Mouse (Mus musculus): Measurements from ENCODE around the gene Stard3.

Gene Stard3

DNA sequence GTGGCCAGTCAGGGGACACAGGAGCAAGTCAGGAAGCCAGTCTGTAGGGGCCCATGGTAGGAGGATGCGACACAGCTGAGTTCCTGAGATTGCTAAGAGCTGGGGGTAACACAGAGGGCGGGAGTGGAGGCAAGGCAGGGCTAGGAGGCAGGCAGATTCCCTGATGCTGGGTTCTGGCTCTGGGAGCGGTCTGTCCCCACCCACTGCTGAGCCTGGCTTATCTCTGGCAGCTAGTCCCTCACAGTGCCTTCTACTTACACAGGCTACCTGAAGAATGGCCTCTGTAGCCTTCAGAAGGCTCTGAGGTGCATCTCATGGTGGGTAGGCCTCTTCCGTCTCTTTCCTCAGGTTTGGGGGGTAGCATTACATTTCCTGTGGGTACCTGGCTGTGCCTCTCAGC, 34.5 kb downstream of the Stard3 start:
- no peak for DNase-seq (ENCODE audit: low read depth in 2 of 2, low spot score in 2 of 2)

- peak; percentile 45 to 64 for DNase-seq (ENCODE audit: low read depth in 2 of 2, low spot score in 2 of 2)
Measured at GRCm38 (mm10) chr11:98393317-98393716, 35.1 kb downstream of the Stard3 start.

- no peak for DNase-seq (ENCODE audit: low read depth in 2 of 2, low spot score in 2 of 2)
Measured at GRCm38 (mm10) chr11:98394301-98394700, 36.1 kb downstream of the Stard3 start.

GRCm38 (mm10) chr11:98395041-98395440, 36.9 kb downstream of the Stard3 start:
- DNase-seq (ENCODE audit: low read depth in 2 of 2, low spot score in 2 of 2), result no peak

GRCm38 (mm10) chr11:98397946-98398345, 39.8 kb downstream of the Stard3 start:
- no peak for DNase-seq (ENCODE audit: low read depth in 2 of 2, low spot score in 2 of 2)

DNA sequence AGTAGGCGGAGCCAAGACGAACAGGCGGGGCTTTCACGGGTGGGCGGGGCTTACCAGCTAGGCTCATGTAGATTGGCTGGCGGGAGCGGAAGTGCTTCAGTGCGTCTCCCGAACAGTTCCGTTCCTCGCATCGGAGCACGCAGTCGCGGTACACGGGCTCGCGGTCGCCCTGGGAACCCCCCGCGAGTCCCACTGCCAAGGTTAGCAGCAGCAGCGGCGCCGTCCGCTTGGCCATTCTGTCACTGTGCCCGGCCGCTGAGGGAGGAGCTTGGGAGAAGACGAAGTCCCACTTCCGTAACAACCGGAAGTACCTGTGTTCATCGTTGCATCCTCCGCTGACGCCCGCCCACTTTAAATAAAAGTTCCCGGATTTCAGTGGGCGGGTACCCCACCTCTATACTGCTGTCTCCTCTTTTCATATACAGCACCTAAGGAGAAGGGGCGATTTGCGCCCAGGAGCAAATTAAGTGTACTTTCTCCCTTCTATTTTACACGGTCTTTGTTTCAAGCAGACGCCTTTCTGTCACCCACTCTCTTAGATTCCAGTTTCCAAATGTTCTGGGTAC, 42.1 kb downstream of the Stard3 start, which contains the start of gene Pgap3:
TSS of gene Pgap3 (minus strand) at position 330 of the 566 bp plus-strand sequence.
- peak; percentile 75 to 83 for DNase-seq (ENCODE audit: low read depth in 2 of 2, low spot score in 2 of 2)

- no peak for DNase-seq (ENCODE audit: low read depth in 2 of 2, low spot score in 2 of 2)
Measured at GRCm38 (mm10) chr11:98400816-98401215, 42.6 kb downstream of the Stard3 start.

DNA sequence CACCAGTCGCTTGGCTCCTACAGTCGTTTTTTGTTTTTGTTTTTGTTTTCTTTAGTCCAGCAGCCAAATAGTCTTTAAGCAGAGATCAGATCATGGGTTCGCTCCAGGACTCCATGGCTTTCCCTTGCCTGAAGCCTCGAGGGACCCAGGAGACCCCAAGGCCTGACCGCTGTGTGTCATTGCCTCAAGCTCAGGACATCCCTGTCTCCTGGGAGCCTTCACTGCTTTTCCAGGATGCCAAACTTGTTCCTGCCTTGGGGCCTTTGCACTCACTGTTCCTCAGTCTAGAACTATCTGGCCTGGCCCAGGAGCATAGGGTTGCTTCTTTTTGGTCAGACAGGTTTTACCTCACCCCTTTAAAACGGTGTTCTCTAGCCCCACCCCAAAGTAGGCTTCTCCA, 48.5 kb downstream of the Stard3 start:
- no peak for DNase-seq (ENCODE audit: low read depth in 2 of 2, low spot score in 2 of 2)

DNA sequence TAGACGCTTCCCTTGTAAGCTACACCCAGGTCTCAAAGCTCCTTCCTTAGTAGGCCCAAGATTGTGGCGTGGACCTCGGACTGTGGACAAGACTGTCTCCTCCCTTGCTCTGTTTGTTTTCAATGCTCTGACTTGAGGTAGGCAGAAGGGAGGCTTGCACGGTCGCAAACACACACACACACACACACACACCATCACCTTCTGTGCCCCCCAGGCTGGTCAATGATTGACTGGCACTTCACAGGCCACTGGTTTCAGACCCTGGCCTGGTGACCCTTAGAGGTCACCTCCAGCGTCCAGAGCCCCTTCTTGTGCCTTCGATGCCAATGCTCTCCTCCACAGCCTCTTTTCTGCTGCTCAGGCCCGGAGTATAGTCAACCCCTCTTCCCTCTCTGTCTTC, 50.7 kb downstream of the Stard3 start:
- DNase-seq (ENCODE audit: low read depth in 2 of 2, low spot score in 2 of 2), result no peak

GRCm38 (mm10) chr11:98409341-98409822, 51.2 kb downstream of the Stard3 start:
- no peak for DNase-seq (ENCODE audit: low read depth in 2 of 2, low spot score in 2 of 2)

- DNase-seq (ENCODE audit: low read depth in 2 of 2, low spot score in 2 of 2), result no peak
Measured at GRCm38 (mm10) chr11:98412273-98412796, 54.2 kb downstream of the Stard3 start, which contains the start of gene Erbb2. Gene Erbb2, plus strand, starts transcription at chr11:98412470.

GRCm38 (mm10) chr11:98412797-98413301, 54.7 kb downstream of the Stard3 start:
- DNase-seq (ENCODE audit: low read depth in 2 of 2, low spot score in 2 of 2), result no peak

DNA sequence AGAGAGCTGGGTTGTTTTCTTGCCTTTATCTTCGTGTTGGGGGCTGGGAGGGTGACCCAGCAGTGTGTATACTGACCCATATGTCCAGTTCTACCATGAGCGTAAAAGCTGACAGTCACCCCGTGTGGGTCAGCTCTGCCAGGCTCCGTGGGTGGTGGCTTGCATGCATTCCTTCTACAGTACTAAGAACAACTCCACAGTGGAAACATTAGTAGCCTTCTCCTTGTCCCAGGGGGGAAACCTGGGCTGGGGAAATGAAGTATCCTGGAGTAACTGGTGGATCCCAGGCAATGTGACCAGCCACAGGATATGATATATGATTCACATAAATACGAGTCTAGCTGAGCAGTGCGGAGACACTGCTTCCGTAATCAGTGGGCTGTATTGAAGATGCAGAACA, 55.6 kb downstream of the Stard3 start:
- DNase-seq (ENCODE audit: low read depth in 2 of 2, low spot score in 2 of 2), result no peak

GRCm38 (mm10) chr11:98414162-98414561, 56.0 kb downstream of the Stard3 start:
- DNase-seq (ENCODE audit: low read depth in 2 of 2, low spot score in 2 of 2), result no peak

GRCm38 (mm10) chr11:98417074-98417473, 58.9 kb downstream of the Stard3 start:
- no peak for DNase-seq (ENCODE audit: low read depth in 2 of 2, low spot score in 2 of 2)

DNA sequence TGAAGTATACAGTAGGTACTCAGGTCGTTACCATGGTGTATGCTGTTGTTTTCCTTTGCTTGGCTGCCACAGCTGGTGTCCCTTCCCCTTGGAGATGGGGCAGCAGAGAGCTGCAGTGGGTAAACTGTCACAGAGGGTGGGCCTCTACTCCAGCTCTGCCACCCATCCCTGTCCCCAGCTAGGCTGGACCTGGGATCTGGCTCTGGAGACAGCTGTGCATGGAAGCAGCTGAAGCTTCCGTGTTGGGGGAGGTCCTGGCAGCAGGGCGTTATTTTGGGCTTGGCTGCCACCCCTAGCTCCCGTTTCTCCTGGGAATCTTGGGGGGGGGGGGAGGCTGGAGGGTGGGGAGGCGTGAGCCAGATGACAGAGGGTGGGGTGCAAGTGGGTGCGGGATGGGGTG, 60.1 kb downstream of the Stard3 start:
- no peak for DNase-seq (ENCODE audit: low read depth in 2 of 2, low spot score in 2 of 2)

DNA sequence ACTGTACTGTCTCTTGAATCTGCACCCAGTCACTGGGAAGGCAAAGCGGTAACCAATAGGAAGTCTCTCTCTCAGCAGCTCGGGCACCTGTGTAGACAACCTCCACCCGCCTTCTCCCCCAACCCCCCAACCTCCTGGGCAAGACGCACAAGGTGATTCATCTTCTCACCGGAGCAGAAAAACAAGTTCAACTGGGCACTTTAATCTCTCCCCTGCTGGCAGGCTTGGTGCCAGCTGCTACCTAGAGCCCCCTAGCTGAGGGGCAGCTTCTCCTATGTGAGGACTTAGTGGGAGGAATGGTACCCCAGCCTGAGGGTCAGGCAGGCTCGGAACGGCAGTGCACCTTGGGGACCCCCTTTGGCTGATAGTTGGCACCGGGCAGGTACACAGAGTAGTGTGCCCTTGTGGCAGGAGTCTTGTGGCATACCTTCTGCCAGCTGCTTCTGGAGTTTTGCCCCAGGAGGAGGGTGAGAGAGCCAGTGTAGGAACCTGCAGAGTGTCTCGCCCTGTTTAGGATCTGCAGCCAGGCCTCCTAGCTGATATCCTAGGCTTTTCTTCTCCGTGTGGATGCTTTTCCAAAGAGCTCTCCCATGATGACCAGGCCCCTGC, 60.9 kb downstream of the Stard3 start:
- no peak for DNase-seq (ENCODE audit: low read depth in 2 of 2, low spot score in 2 of 2)

- DNase-seq (ENCODE audit: low read depth in 2 of 2, low spot score in 2 of 2), result no peak
Measured at GRCm38 (mm10) chr11:98426592-98426991, 68.4 kb downstream of the Stard3 start.

DNA sequence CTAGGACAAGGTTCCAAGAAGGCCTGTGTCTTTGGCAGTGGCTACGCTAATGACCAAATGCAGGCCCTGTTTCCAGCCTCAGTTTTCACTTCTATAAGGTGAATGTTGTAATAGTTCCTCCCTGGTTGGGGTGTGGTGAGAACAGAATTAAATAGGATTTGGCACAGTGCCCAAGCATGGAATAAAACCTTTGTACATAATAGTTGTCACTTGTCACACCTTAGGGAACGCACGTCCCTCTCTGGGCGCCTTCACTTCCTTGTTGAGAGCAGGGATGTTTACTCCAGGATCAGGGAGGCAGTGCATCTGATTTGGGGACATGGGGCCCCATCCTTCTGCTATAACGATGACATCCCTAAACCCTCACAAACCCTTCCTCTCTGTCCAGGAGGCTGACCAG, 70.3 kb downstream of the Stard3 start:
- no peak for DNase-seq (ENCODE audit: low read depth in 2 of 2, low spot score in 2 of 2)

Data from CD8-positive naive resting alpha-beta T cell, adult 2 months (primary cell).